Mouse (Mus musculus): ENCODE data around the gene Il1r2. TPM values are rescaled to one million over a fixed set of nuclear protein-coding genes. Genes with fewer than 3 reads are reported as not detected.

Il1r2 gene
- polyA plus RNA-seq (2014; fragmentation: Illumina TruSeq; extraction: RNeasy Lipid Tissue Mini Kit (QIAGEN cat#74804)) = 0.88 TPM

DNA sequence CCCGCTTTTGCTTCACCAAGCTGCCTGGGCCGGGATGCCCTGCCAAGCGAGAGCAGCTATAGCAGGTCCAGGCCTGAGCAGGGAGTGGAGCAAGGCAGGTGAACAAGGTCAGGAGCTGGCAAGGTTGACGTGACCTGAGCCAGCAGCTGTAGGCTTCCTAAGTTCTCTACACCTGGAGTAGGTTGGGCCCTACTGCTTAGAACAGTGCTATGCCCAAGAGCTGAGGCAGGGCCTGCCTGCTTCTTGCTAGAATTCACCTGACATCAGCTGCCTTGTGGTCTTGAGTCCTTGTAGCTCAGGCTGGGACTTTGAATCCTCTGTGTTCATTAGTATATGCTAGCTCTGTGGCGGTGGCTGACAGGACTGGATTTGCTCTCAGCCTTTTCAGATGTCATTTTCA, at the start of gene Il1r2:
Gene Il1r2, plus strand, starts transcription at position 301 of the 400 bp plus-strand sequence.

Other genes with a start within 250 kb of the Il1r2 start
- 209 TPM for gene Map4k4, start 173.2 kb upstream of the Il1r2 start, polyA plus RNA-seq (2014; fragmentation: Illumina TruSeq; extraction: RNeasy Lipid Tissue Mini Kit (QIAGEN cat#74804))
- 61.5 TPM for gene Il1r1, start 151.0 kb downstream of the Il1r2 start, polyA plus RNA-seq (2014; fragmentation: Illumina TruSeq; extraction: RNeasy Lipid Tissue Mini Kit (QIAGEN cat#74804))

All from ovary, adult 10 weeks (tissue).